ENCODE assay signal across 24 mouse cellular contexts in the genomic region with DNA sequence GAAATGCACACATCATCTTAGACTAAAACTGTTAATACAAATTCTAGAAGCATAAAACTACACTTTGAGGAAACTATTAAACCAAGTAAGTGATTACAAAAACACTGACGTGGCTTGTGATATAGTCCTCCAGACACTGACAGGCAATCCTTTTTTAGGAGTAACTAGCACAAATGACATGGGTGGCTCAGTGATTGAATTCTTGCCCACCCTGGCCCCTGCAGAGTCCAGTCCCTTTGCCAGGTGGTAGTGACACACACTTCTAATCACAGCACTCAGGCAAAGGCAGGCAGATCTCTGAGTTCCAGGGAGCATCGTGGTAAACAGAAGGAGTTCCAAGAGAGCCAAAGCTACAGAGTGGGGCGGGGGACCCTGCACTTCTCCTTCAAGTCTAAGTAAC. TPM values are rescaled to one million over a fixed set of nuclear protein-coding genes. Genes with fewer than 3 reads are reported as not detected.
DNase-seq lines count a peak whose midpoint lies in the region; TF ChIP-seq lines count a peak whose summit lies in the region.
"Had no signal": no experiment of that assay in that cellular context is flagged by ENCODE, and none has a peak within 500 bp of the region (broad histone marks: within the 10 kb centered on the region; RNA-seq: fewer than 3 reads in every experiment).

No protein-coding gene starts in this region.

- DNase-seq in gastrocnemius, adult 2 months = peak; percentile 30
- DNase-seq in gastrocnemius, postnatal 4 days (ENCODE audit: low spot score in 2 of 2) = no peak
- no peak for DNase-seq in testis, postnatal 10 days (ENCODE audit: low spot score)
- DNase-seq in retina, embryonic 14.5 days (ENCODE audit: low spot score) = no peak
- DNase-seq: adrenal gland, postnatal 10 days; gastrocnemius, postnatal 36 days; heart, postnatal 10 days; kidney, adult 11 months; kidney, postnatal 4 days; lung, adult 18-20 months; lung, postnatal 10 days; retina, postnatal 1 day; thymus, adult 18-20 months; thymus, postnatal 36 days had no signal

- H3K4me1 ChIP-seq in ES-Bruce4 (ENCODE audit: control insufficient read depth, insufficient read depth, low read length) = peaks cover 10% of the 10 kb centered on the region
- H3K4me1 ChIP-seq in embryonic fibroblast, embryonic 13.5 days (ENCODE audit: control insufficient read depth, insufficient read depth, low read length) = peaks cover 32% of the 10 kb centered on the region
- H3K4me1 ChIP-seq in megakaryocyte, embryonic 14.5 days = peaks cover 97% of the 10 kb centered on the region

- no peaks in the 10 kb centered on the region for H3K9me3 ChIP-seq in ES-Bruce4 (replicated peaks; ENCODE audit: control insufficient read depth, insufficient read depth, low read length, poor library complexity, severe bottlenecking)
- no peaks in the 10 kb centered on the region for H3K9me3 ChIP-seq in megakaryocyte, embryonic 14.5 days
- H3K9me3 ChIP-seq: embryonic facial prominence, embryonic 15.5 days; forebrain, embryonic 10.5 days; hindbrain, embryonic 10.5 days; kidney, embryonic 15.5 days; midbrain, embryonic 13.5 days; neural tube, embryonic 12.5 days had no signal

- no peak for TF ChIP-seq CTCF in gastrocnemius, adult 2 months (IDR thresholded peaks at IDR 0.05)
- no peak for TF ChIP-seq CTCF in ES-Bruce4 (IDR thresholded peaks at IDR 0.05; ENCODE audit: low read depth, low read length)
- TF ChIP-seq CTCF in embryonic fibroblast, embryonic 13.5 days (IDR thresholded peaks at IDR 0.05; ENCODE audit: borderline replicate concordance, insufficient read depth, low read length) = no peak

- H3K27me3 ChIP-seq in ES-Bruce4 (ENCODE audit: control insufficient read depth, insufficient read depth, low read length, poor library complexity, severe bottlenecking) = no peaks in the 10 kb centered on the region
- H3K27me3 ChIP-seq in megakaryocyte, embryonic 14.5 days (replicated peaks) = no peaks in the 10 kb centered on the region
- H3K27me3 ChIP-seq: embryonic facial prominence, embryonic 15.5 days; kidney, embryonic 15.5 days; midbrain, embryonic 13.5 days; neural tube, embryonic 12.5 days had no signal

- TF ChIP-seq EP300 in ES-Bruce4 (IDR thresholded peaks at IDR 0.05; ENCODE audit: insufficient read depth, low read depth, low read length) = no peak

- peaks cover 4% of the 10 kb centered on the region; the same call in 1 of the 2 replicates for H3K36me3 ChIP-seq in ES-Bruce4 (ENCODE audit: control insufficient read depth, insufficient read depth, low read length, poor library complexity, severe bottlenecking)
- H3K36me3 ChIP-seq in megakaryocyte, embryonic 14.5 days (replicated peaks; ENCODE audit: low read length) = peaks cover 19% of the 10 kb centered on the region
- H3K36me3 ChIP-seq: embryonic facial prominence, embryonic 15.5 days; midbrain, embryonic 13.5 days; neural tube, embryonic 12.5 days had no signal

- intact Hi-C loops in gastrocnemius, adult 2 months (cut with DNase I) = no loop called here

- no peak overlapping the region for H3K9ac ChIP-seq in ES-Bruce4 (ENCODE audit: low read depth, poor library complexity, severe bottlenecking)
- H3K9ac ChIP-seq: embryonic facial prominence, embryonic 15.5 days; kidney, embryonic 15.5 days; midbrain, embryonic 13.5 days; neural tube, embryonic 12.5 days had no signal

- peak overlapping the region; percentile 83 for H3K27ac ChIP-seq in gastrocnemius, adult 2 months
- H3K27ac ChIP-seq in ES-Bruce4 (ENCODE audit: insufficient read depth, low read length) = peak overlapping the region; percentile 44
- 0 out of 2 replicates have a peak overlapping the region, but pooled peaks have one; percentile 1 for H3K27ac ChIP-seq in embryonic fibroblast, embryonic 13.5 days (ENCODE audit: insufficient read depth, low read length)
- H3K27ac ChIP-seq: forebrain, embryonic 10.5 days; hindbrain, embryonic 10.5 days; kidney, embryonic 15.5 days; left cerebral cortex, adult 2 months; midbrain, embryonic 13.5 days; neural tube, embryonic 12.5 days had no signal

- peak overlapping the region; percentile 34 for H3K4me3 ChIP-seq in gastrocnemius, adult 2 months
- H3K4me3 ChIP-seq in ES-Bruce4 (ENCODE audit: low read depth, low read length) = no peak overlapping the region
- H3K4me3 ChIP-seq in embryonic fibroblast, embryonic 13.5 days (ENCODE audit: insufficient read depth, low read length) = no peak overlapping the region
- peak overlapping the region; percentile 7 for H3K4me3 ChIP-seq in megakaryocyte, embryonic 14.5 days (replicated peaks)
- H3K4me3 ChIP-seq: embryonic facial prominence, embryonic 15.5 days; forebrain, embryonic 10.5 days; hindbrain, embryonic 10.5 days; kidney, embryonic 15.5 days; left cerebral cortex, adult 2 months; midbrain, embryonic 13.5 days; neural tube, embryonic 12.5 days had no signal

- TF ChIP-seq POLR2A in ES-Bruce4 (IDR thresholded peaks at IDR 0.05; ENCODE audit: insufficient read depth, low read length) = no peak
- no peak for TF ChIP-seq POLR2A in embryonic fibroblast, embryonic 13.5 days (IDR thresholded peaks at IDR 0.05; ENCODE audit: low read depth, low read length)

RNA-seq across cellular contexts. Expression of a gene that starts 36.7 kb away (rescaled TPM):
- total RNA-seq in gastrocnemius, adult 2 months (2021) = 10 to 100 TPM; 60.3 to 62.1 TPM
- total RNA-seq in gastrocnemius, postnatal 4 days (2021) = 10 to 100 TPM; 81.1 to 92.9 TPM
- 146 and 148 TPM in 2 replicates for polyA plus RNA-seq in ES-Bruce4 (2011; ENCODE audit: insufficient read depth, insufficient read length, low read depth, missing spikeins)
- 76.2 and 83.5 TPM in 2 replicates for polyA plus RNA-seq in embryonic fibroblast, embryonic 13.5 days (2011; ENCODE audit: insufficient read length, low read depth, missing spikeins)
- 46.9 and 49.4 TPM in 2 replicates for polyA plus RNA-seq in megakaryocyte, embryonic 14.5 days (2012; ENCODE audit: insufficient read depth, low replicate concordance)

RNA-seq across cellular contexts. Expression of a gene that starts 57.4 kb away (rescaled TPM):
- total RNA-seq in gastrocnemius, adult 2 months (2021) = 10 to 100 TPM; 67.4 to 74.9 TPM
- 10 to 100 TPM; 61.0 to 63.2 TPM for total RNA-seq in gastrocnemius, postnatal 4 days (2021)
- polyA plus RNA-seq in ES-Bruce4 (2011; ENCODE audit: insufficient read depth, insufficient read length, low read depth, missing spikeins) = 79.3 and 99.6 TPM in 2 replicates
- polyA plus RNA-seq in embryonic fibroblast, embryonic 13.5 days (2011; ENCODE audit: insufficient read length, low read depth, missing spikeins) = 52.4 and 80.7 TPM in 2 replicates
- 9.5 and 14.6 TPM in 2 replicates for polyA plus RNA-seq in megakaryocyte, embryonic 14.5 days (2012; ENCODE audit: insufficient read depth, low replicate concordance)

Comparison
In these comparisons a context has a peak if more than half of its experiments do, and no peak if none do; other contexts are left out.
1. H3K27ac ChIP-seq: peak in every context shown above with its lines; median percentile 83 in gastrocnemius, adult 2 months; 44 in ES-Bruce4; 1 in embryonic fibroblast, embryonic 13.5 days.
2. H3K4me3 ChIP-seq: peak in gastrocnemius, adult 2 months (single experiment) and megakaryocyte, embryonic 14.5 days (single experiment); none in ES-Bruce4 (single experiment) and embryonic fibroblast, embryonic 13.5 days (single experiment).